Mouse (Mus musculus) bone marrow macrophage, adult 2 months (primary cell): Measurements from ENCODE around the gene Arhgef1.

Source experiments
- CTCF ChIP-seq: IDR thresholded peaks from 2 replicates; pipeline ENCODE4 v1.5.1; 2012; ENCODE audit warnings: low read depth, mild to moderate bottlenecking, low read length, moderate library complexity
- POLR2A ChIP-seq: IDR thresholded peaks from 2 replicates; pipeline ENCODE4 v1.6.1; 2012; ENCODE audit warnings: mild to moderate bottlenecking, low read depth, low read length, borderline replicate concordance

GRCm38 (mm10) chr7:24891241-24892124 lies 11.2 kb upstream of the Arhgef1 start:
- TF ChIP-seq CTCF (no peak), POLR2A (no peak)
